Mouse (Mus musculus): Measurements from ENCODE around the gene M1ap. TPM values are rescaled to one million over a fixed set of nuclear protein-coding genes. Genes with fewer than 3 reads are reported as not detected.

The M1ap gene
- polyA plus RNA-seq, 1 experiment, result 0.12 TPM

GRCm38 (mm10) chr6:83031921-83032590 is 85.4 kb downstream of the M1ap start:
- DNase-seq (ENCODE audit: extremely low spot score in 1 of 2, low spot score in 1 of 2), result no peak

DNA sequence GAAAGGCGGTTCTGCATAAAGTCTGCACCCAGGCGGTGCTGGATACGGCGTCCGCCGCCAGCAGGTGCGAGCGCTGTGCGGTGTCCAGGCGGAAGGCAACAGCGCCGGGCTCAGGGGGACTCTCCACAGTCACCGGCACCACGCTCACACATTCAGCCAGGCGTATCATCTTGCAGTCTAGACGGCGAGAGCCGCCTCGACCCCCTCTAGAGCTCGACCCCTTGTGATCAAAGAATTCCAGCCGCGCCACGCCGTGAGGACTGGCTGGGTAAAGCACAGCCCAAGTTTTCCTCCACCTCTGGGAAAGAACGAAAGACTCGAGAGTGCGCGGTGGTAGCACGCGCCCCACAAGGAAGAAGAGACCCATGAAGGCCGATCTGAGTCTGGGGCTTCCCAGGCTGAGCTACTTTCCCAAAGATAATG is 86.1 kb downstream of the M1ap start:
- DNase-seq (ENCODE audit: extremely low spot score in 1 of 2, low spot score in 1 of 2), result no peak

DNA sequence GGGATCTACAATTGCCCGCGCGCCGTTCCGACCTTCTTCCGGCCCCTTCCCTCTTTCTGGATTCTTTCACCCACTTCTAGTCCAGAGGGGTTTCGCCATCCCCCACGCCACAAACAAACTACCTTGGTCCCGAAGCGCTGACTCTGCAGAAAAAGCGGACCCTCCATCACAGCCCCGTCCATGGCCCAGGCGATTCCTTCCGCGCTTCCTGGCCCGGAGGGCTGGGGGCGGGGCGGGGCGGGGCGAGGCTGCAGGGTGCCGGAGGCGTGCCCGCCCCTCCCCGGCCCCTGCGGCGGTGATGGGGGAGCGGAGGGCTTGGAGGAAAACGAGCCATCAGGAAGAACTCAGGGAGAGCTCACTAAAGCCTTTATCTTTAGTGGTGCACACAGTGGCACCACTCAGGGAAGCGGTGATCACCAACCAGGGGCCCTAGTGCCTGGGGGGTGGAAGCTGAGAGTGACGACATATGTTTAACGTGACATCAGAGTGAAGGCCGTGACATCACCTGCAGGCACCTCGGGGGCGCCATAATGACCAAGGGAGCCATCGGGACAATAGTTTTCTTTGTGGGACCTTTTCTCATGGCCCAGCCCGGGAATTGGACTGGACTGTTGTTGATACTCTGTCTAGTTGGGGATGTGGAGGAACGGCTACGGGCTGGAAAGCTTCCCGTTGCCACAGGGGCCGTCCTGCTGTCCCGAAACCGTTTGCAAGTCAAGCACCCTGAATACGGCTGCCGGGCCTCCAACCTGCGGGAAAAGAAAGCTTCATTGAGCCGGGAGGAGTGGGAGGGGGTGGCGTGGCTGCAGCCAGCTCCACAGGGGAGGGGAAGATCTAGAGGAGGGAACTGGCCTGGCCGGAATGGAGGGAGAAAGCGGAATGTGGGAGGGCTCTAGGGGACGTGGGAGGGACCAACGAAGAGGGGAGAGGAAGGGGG is 86.8 kb downstream of the M1ap start, which contains the start of the genes Dok1 and Loxl3:
Gene Dok1, minus strand, starts transcription at position 223 of the 937 bp plus-strand sequence.
Gene Loxl3, plus strand, starts transcription at position 925 of the 937 bp plus-strand sequence.
- no peak for DNase-seq (ENCODE audit: extremely low spot score in 1 of 2, low spot score in 1 of 2)

GRCm38 (mm10) chr6:83034463-83035055 is 87.9 kb downstream of the M1ap start:
- no peak for DNase-seq (ENCODE audit: extremely low spot score in 1 of 2, low spot score in 1 of 2)

DNA sequence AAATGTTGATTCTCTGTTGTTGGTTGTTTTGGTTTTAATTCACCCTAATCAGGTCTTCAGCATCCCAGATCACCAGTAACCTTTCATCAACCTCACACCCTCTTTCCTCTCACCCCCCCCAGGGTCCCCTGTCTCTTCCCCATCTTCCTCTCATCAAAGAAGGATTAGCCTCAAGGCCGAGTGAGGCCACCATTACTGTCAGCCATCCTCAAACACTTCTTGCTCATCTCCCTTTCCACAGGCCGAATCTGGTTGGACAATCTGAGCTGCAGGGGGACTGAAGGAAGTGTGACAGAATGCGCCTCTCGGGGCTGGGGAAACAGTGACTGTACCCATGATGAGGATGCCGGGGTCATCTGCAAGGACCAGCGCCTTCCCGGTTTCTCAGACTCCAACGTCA is 90.5 kb downstream of the M1ap start:
- DNase-seq (ENCODE audit: extremely low spot score in 1 of 2, low spot score in 1 of 2), result no peak

- peak; percentile 64 to 92 for DNase-seq (ENCODE audit: extremely low spot score in 1 of 2, low spot score in 1 of 2)
These were observed 91.9 kb downstream of the M1ap start for GRCm38 (mm10) chr6:83038496-83039012.

DNA sequence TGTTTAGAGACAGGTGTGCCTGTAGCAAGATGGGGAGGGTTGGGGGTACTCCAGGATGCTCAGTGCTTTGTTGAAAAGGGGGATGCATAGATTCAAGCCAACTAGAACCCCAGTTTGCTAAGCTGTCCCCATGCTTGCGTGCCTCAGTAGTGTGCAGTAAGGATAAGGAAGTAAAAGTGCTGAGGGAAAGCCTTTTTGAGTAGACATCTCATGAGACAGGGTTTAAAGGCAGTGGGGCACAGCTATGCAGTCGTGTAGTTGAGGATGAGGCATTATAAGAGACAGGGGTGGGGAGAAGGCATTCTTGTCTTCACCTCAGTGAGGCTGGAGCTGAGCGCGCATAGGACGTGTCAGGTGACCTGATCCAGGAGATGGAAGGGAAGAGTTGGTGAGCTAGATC is 93.9 kb downstream of the M1ap start:
- no peak for DNase-seq (ENCODE audit: extremely low spot score in 1 of 2, low spot score in 1 of 2)

- DNase-seq (ENCODE audit: extremely low spot score in 1 of 2, low spot score in 1 of 2), result no peak
These were observed 96.9 kb downstream of the M1ap start for GRCm38 (mm10) chr6:83043561-83043960.

DNA sequence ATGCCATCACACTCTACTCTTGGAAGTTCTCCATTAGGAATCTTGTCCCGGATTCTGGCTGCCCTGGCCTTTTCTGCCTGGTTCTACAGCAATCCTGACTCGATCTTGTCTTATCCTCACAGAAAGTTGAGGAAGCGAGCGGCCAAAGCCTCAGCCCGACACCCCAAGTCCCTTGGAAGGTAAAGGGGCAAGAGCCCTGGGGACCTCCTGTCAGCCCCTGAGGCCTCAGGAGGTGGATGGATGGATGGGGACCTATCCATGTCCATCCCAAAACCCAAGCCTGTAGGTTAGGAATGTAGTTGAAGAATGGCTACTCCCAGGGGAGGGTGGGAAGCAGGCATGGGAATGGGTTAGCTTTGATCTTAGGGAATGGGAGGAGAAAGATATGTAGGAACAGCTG is 97.3 kb downstream of the M1ap start:
- no peak for DNase-seq (ENCODE audit: extremely low spot score in 1 of 2, low spot score in 1 of 2)

- no peak for DNase-seq (ENCODE audit: extremely low spot score in 1 of 2, low spot score in 1 of 2)
These were observed 98.0 kb downstream of the M1ap start for GRCm38 (mm10) chr6:83044742-83045141.

GRCm38 (mm10) chr6:83049367-83049766 is 102.7 kb downstream of the M1ap start:
- no peak for DNase-seq (ENCODE audit: extremely low spot score in 1 of 2, low spot score in 1 of 2)

DNA sequence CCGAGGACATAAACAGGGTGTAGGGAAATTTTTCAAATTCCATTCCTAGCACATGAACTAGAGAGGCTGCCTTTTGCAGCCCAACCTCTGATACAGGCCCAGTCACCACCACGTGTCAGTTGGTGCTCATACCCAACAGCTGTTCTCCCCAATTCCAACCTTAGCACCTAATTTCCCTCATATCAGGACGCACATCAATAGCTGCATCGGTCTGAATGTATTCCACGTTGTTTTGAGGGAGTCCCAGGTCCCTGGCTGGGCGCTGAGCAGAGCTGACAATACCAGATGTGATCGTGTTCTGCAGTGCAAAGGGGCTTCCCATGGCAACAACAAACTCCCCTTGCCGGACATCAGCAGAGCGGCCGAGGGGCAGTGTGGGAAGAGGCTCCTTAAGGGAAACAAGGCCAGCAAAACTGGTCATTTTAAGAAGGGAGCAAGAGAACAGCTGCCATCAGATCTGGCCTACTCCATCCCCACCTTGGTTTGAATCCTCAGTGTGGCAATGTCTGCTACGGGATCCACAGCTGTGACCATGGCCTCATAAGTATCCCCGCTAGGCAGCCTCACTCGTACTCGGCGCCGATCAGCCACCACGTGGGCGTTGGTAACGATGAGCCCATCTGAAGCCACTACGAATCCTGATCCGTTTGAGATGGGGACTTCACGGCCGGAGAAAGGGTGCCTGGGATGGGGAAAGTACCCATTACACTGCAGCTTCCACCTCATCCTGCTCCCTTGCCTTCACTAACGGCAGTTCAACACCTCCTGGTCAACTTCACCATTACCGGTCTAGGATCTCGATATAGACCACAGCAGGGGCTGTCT is 106.6 kb downstream of the M1ap start:
- peak in 1 of 2 experiments; percentile 55 for DNase-seq (ENCODE audit: extremely low spot score in 1 of 2, low spot score in 1 of 2)

DNA sequence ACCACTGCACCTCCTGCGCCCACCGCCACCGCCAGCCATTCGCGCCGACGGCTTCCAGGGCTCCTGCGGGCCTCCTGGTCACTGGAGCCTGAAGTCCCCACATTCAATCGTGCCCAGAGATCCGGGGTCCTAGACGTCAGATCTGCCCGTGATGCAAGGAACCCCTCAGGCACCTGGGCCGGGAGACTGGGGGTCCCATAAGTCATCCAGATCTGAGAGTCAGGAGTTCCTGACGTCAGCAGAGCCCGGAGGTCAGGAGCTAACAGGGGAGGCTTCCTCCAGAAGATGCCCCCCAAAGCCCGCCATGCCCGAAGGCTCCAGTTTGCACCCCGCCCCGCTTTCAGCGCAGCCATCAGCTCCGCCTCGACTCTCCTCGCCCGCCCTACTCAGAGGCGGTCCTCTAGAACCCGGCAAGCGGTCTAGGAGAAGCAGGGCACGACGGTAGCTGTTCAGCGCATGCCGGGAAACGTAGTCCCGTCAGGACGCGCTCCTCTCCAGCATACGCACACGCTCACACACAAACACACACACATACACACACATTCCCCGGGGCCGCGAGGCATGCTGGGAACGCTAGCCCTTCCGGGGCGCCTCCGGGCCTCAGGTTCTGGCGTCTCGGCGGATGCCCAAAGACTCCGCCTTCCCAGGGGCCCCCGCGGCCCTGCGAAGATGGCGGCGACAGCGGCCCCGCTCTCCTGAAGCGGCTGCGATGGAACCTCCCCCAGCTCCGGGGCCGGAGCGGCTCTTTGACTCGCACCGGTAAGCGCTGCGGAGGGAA is 107.6 kb downstream of the M1ap start, which contains the start of gene Aup1:
Gene Aup1, plus strand, starts transcription at position 448 of the 778 bp plus-strand sequence.
- peak; percentile 96 to 98 for DNase-seq (ENCODE audit: extremely low spot score in 1 of 2, low spot score in 1 of 2)

DNA sequence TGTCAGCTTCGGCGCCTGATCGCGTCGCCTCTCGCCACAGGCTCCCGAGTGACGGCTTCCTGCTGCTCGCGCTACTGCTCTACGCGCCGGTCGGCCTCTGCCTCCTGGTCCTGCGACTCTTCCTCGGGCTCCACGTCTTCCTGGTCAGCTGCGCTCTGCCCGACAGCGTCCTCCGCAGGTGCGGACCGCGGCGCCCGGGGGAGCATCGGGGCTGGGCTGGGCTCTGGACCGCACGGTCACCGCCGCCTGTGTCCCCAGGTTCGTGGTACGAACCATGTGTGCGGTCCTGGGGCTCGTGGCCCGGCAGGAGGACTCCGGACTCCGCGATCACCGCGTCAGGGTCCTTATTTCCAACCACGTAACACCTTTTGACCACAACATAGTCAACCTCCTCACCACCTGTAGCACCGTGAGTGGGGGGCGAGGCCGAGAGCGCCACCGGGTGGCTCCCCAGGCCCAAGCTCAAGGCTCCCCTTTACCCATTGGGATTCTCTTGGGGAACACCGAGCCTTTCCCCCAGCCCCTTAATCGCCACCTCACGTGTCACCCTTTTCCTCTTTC is 108.2 kb downstream of the M1ap start, which contains the start of gene Htra2:
Gene Htra2, minus strand, starts transcription at position 403 of the 561 bp plus-strand sequence.
- DNase-seq (ENCODE audit: extremely low spot score in 1 of 2, low spot score in 1 of 2), result peak in 1 of 2 experiments; percentile 36

- peak; percentile 43 to 50 for DNase-seq (ENCODE audit: extremely low spot score in 1 of 2, low spot score in 1 of 2)
These were observed 111.1 kb downstream of the M1ap start, which contains the start of gene Dqx1 for GRCm38 (mm10) chr6:83057790-83058189. Dqx1 (plus strand) TSS chr6:83057844.

DNA sequence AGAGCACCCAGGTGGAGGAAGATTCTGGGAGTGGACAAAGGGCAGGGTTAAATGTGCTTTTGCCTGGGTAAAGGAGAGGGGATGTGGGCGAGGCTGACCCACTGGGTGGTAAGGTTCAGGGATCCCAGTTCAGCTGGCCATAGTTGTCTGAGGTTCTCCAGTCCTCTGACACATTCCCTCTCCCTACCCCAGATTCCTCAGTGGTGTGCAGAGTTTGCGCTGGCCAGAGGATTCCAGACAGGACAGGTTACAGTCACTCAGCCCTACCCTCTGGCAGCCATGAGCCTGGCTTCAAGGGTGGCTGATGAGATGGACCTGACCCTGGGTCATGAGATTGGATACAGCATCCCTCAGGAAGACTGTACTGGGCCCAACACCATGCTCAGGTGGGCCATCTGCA is 112.0 kb downstream of the M1ap start:
- DNase-seq (ENCODE audit: extremely low spot score in 1 of 2, low spot score in 1 of 2), result no peak

- DNase-seq (ENCODE audit: extremely low spot score in 1 of 2, low spot score in 1 of 2), result no peak
These were observed 119.3 kb downstream of the M1ap start for GRCm38 (mm10) chr6:83065995-83066394.

DNA sequence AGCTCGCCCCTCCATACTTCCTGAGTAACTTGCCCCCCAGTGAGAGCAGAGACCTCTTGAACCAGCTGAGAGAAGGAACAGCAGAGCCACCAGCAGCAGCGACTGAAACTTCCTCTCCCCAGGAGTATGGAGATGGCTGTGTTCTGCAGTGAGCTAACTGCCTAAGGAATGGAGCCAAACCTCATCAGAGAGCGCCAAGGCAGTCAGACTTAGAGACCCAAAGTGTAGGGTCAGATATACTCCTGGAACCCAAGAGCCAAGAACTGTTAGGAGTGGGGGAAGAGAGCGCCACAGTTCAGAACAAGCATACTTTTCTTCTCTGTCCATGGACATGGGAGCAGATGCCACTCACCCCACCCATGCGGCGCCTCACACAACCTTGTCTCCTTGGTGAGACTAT is 119.7 kb downstream of the M1ap start:
- no peak for DNase-seq (ENCODE audit: extremely low spot score in 1 of 2, low spot score in 1 of 2)

DNA sequence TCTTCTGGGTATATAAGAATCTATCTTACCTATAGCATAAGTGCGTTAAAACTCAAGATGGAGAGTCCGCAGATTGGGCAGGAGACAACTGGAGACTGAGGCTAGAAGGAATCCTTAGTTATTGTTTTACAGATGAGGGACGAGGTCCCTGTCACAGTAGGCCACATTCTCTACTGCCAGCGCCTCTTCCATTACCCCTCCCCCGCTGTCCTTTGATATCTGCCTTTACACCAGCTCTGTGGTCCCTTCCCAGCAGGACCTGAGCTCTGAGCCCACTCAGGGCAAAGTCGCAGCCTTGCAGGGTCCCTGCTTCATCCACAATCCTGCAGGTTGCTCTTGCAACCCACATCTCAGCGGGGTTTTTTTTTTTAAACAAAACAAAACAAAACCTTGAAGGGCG is 121.5 kb downstream of the M1ap start:
- no peak for DNase-seq (ENCODE audit: extremely low spot score in 1 of 2, low spot score in 1 of 2)

Data from frontal cortex, adult 2 months (tissue).